Comparison of ENCODE assay signal across 10 mouse cellular contexts in the genomic region with DNA sequence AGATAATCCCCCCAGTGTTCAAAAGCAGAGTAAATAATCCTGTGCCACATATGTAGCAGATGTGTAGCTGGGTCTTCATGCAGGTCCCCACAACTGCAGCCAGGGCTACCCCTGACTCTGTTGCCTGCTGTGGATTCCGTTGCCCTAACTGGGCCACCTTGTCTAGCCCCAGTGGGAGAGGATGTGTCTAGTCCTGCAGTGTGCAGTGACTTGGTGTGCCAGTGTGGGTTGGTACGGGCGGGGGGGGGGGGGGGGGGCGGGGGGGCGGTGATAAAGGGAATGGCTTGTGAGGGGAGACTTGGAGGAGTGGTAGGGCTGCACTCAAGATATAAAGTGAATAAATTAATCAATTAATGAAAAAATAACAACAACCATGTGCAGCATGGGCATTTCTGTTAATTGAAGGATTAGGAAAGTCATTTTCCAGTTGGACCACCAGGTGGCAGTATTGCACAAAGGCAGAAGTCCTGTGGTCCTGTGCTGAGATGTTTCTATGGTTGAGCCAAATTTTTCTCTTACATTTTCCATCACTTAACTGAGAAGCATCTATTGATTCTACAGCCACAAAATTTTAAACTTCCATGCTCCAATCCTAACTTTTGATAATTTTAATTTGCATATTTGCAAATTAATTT. TPM values are rescaled to one million over a fixed set of nuclear protein-coding genes. Genes with fewer than 3 reads are reported as not detected.
DNase-seq lines count a peak whose midpoint lies in the region; ATAC-seq lines count a peak whose summit lies in the region.
"Had no signal": no experiment of that assay in that cellular context is flagged by ENCODE, and none has a peak within 500 bp of the region (broad histone marks: within the 10 kb centered on the region; RNA-seq: fewer than 3 reads in every experiment).

No protein-coding gene starts in this region.

- DNase-seq in intestine, embryonic 14.5 days (ENCODE audit: low spot score): no peak
- peak; percentile 23 for DNase-seq in MEL-GATA-1-ER (ENCODE audit: extremely low read depth, low read depth)
- peak; percentile 74 to 79 for DNase-seq in cerebellum, postnatal 10 days
- peak; percentile 65 for DNase-seq in limb, embryonic 10.5 days (ENCODE audit: low spot score)

- no peaks in the 10 kb centered on the region for H3K36me3 ChIP-seq in intestine, embryonic 14.5 days (ENCODE audit: control insufficient read depth, insufficient read depth, low read length)
- no peaks in the 10 kb centered on the region for H3K36me3 ChIP-seq in intestine, embryonic 15.5 days
- H3K36me3 ChIP-seq in hindbrain, embryonic 12.5 days: no peaks in the 10 kb centered on the region
- H3K36me3 ChIP-seq in limb, embryonic 10.5 days: peaks cover 7% of the 10 kb centered on the region
- no peaks in the 10 kb centered on the region for H3K36me3 ChIP-seq in neural tube, embryonic 12.5 days

- ATAC-seq in intestine, embryonic 14.5 days (replicated peaks; ENCODE audit: low FRiP score, low TSS enrichment, low read depth): peak; percentile 27; the same call in 1 of the 2 replicates
- ATAC-seq in intestine, embryonic 15.5 days: no peak
- peak; percentile 52 for ATAC-seq in hindbrain, embryonic 12.5 days (ENCODE audit: low FRiP score)
- peak; percentile 67 for ATAC-seq in neural tube, embryonic 12.5 days (ENCODE audit: low FRiP score, low read depth)
- ATAC-seq in monocyte, adult 5-6 weeks (replicated peaks; ENCODE audit: insufficient number of reproducible peaks, low FRiP score, low TSS enrichment, poor library complexity, severe bottlenecking): no peak

- H3K9ac ChIP-seq in intestine, embryonic 14.5 days (ENCODE audit: low read length): no peak overlapping the region
- no peak overlapping the region for H3K9ac ChIP-seq in intestine, embryonic 15.5 days
- no peak overlapping the region for H3K9ac ChIP-seq in hindbrain, embryonic 12.5 days
- H3K9ac ChIP-seq in neural tube, embryonic 12.5 days: no peak overlapping the region
- H3K9ac ChIP-seq: embryonic facial prominence, embryonic 13.5 days had no signal

- WGBS in intestine, embryonic 14.5 days: 40% methylated on average over 5 of the region's 5 CpGs
- WGBS in intestine, embryonic 15.5 days: 11% methylated on average over 3 of the region's 5 CpGs
- WGBS in hindbrain, embryonic 12.5 days: 40% methylated on average over 2 of the region's 5 CpGs
- WGBS in limb, embryonic 10.5 days: 58% methylated on average over 2 of the region's 5 CpGs
- 43% methylated on average over 5 of the region's 5 CpGs for WGBS in neural tube, embryonic 12.5 days

- no peaks in the 10 kb centered on the region for H3K9me3 ChIP-seq in intestine, embryonic 14.5 days (ENCODE audit: control insufficient read depth, low read length)
- H3K9me3 ChIP-seq in intestine, embryonic 15.5 days: no peaks in the 10 kb centered on the region
- H3K9me3 ChIP-seq in hindbrain, embryonic 12.5 days (replicated peaks): no peaks in the 10 kb centered on the region
- no peaks in the 10 kb centered on the region for H3K9me3 ChIP-seq in limb, embryonic 10.5 days (replicated peaks)
- H3K9me3 ChIP-seq in neural tube, embryonic 12.5 days: no peaks in the 10 kb centered on the region
- H3K9me3 ChIP-seq: embryonic facial prominence, embryonic 13.5 days; megakaryocyte, embryonic 14.5 days had no signal

- H3K27ac ChIP-seq in intestine, embryonic 14.5 days (ENCODE audit: low read depth): no peak overlapping the region
- no peak overlapping the region for H3K27ac ChIP-seq in intestine, embryonic 15.5 days
- H3K27ac ChIP-seq in hindbrain, embryonic 12.5 days: no peak overlapping the region
- H3K27ac ChIP-seq in limb, embryonic 10.5 days: no peak overlapping the region
- no peak overlapping the region for H3K27ac ChIP-seq in neural tube, embryonic 12.5 days
- H3K27ac ChIP-seq: embryonic facial prominence, embryonic 13.5 days had no signal

- no peak overlapping the region for H3K4me3 ChIP-seq in intestine, embryonic 14.5 days (ENCODE audit: low read depth, low read length)
- H3K4me3 ChIP-seq in intestine, embryonic 15.5 days (replicated peaks): no peak overlapping the region
- H3K4me3 ChIP-seq in hindbrain, embryonic 12.5 days: no peak overlapping the region
- H3K4me3 ChIP-seq in limb, embryonic 10.5 days: no peak overlapping the region
- H3K4me3 ChIP-seq in neural tube, embryonic 12.5 days: no peak overlapping the region
- H3K4me3 ChIP-seq: embryonic facial prominence, embryonic 13.5 days; megakaryocyte, embryonic 14.5 days had no signal

- no peaks in the 10 kb centered on the region for H3K4me1 ChIP-seq in intestine, embryonic 14.5 days (replicated peaks; ENCODE audit: control insufficient read depth, insufficient read depth, low read length)
- no peaks in the 10 kb centered on the region for H3K4me1 ChIP-seq in intestine, embryonic 15.5 days (replicated peaks)
- H3K4me1 ChIP-seq in hindbrain, embryonic 12.5 days: no peaks in the 10 kb centered on the region
- H3K4me1 ChIP-seq in limb, embryonic 10.5 days: no peaks in the 10 kb centered on the region
- H3K4me1 ChIP-seq in neural tube, embryonic 12.5 days: no peaks in the 10 kb centered on the region
- H3K4me1 ChIP-seq: embryonic facial prominence, embryonic 13.5 days had no signal

- H3K4me2 ChIP-seq in intestine, embryonic 14.5 days (ENCODE audit: low read length): no peak overlapping the region
- no peak overlapping the region for H3K4me2 ChIP-seq in intestine, embryonic 15.5 days (replicated peaks)
- H3K4me2 ChIP-seq in hindbrain, embryonic 12.5 days (replicated peaks): no peak overlapping the region
- H3K4me2 ChIP-seq in neural tube, embryonic 12.5 days (replicated peaks): no peak overlapping the region
- H3K4me2 ChIP-seq: embryonic facial prominence, embryonic 13.5 days had no signal

- no peaks in the 10 kb centered on the region for H3K27me3 ChIP-seq in intestine, embryonic 14.5 days (replicated peaks; ENCODE audit: control insufficient read depth, insufficient read depth, low read length)
- H3K27me3 ChIP-seq in intestine, embryonic 15.5 days (replicated peaks): no peaks in the 10 kb centered on the region
- no peaks in the 10 kb centered on the region for H3K27me3 ChIP-seq in hindbrain, embryonic 12.5 days
- H3K27me3 ChIP-seq in limb, embryonic 10.5 days (ENCODE audit: low read depth, poor library complexity, severe bottlenecking): no peaks in the 10 kb centered on the region
- no peaks in the 10 kb centered on the region for H3K27me3 ChIP-seq in neural tube, embryonic 12.5 days (replicated peaks)
- H3K27me3 ChIP-seq: embryonic facial prominence, embryonic 13.5 days; megakaryocyte, embryonic 14.5 days had no signal

RNA-seq across cellular contexts. Expression of gene Mlf1, which starts 21.7 kb away (rescaled TPM):
- 8.8 and 9.2 TPM in 2 replicates for polyA plus RNA-seq in intestine, embryonic 14.5 days (2014; fragmentation: Nextera tagmentation; extraction: Ambion mirVana)
- 6.8 and 9.1 TPM in 2 replicates for polyA plus RNA-seq in intestine, embryonic 15.5 days (2015; fragmentation: Nextera tagmentation; extraction: Ambion mirVana)
- polyA plus RNA-seq in hindbrain, embryonic 12.5 days (2016; fragmentation: Nextera tagmentation; extraction: Ambion mirVana): 39.6 and 44.0 TPM in 2 replicates
- 22.2 and 23.3 TPM in 2 replicates for polyA plus RNA-seq in limb, embryonic 10.5 days (2016; fragmentation: Nextera tagmentation; extraction: Ambion mirVana)
- polyA plus RNA-seq in neural tube, embryonic 12.5 days (2016; fragmentation: Nextera tagmentation; extraction: Ambion mirVana): 17.6 and 19.5 TPM in 2 replicates
- total RNA-seq in monocyte, adult 5-6 weeks (2017): 0.32 to 0.39 TPM in 2 of 3 replicates, not detected in the other

RNA-seq across cellular contexts. Expression of gene Gm17402, which starts 22.7 kb away (rescaled TPM):
- not detected in 2 replicates for polyA plus RNA-seq in intestine, embryonic 14.5 days (2014; fragmentation: Nextera tagmentation; extraction: Ambion mirVana)
- not detected in 2 replicates for polyA plus RNA-seq in intestine, embryonic 15.5 days (2015; fragmentation: Nextera tagmentation; extraction: Ambion mirVana)
- not detected in 2 replicates for polyA plus RNA-seq in hindbrain, embryonic 12.5 days (2016; fragmentation: Nextera tagmentation; extraction: Ambion mirVana)
- not detected in 2 replicates for polyA plus RNA-seq in limb, embryonic 10.5 days (2016; fragmentation: Nextera tagmentation; extraction: Ambion mirVana)
- polyA plus RNA-seq in neural tube, embryonic 12.5 days (2016; fragmentation: Nextera tagmentation; extraction: Ambion mirVana): not detected in 2 replicates
- not detected in 3 replicates for total RNA-seq in monocyte, adult 5-6 weeks (2017)
- polyA plus RNA-seq: embryonic facial prominence, embryonic 13.5 days had no signal

Comparison
In these comparisons a context has a peak if more than half of its experiments do, and no peak if none do; other contexts are left out.
1. ATAC-seq: peak in intestine, embryonic 14.5 days (single experiment), hindbrain, embryonic 12.5 days (single experiment) and neural tube, embryonic 12.5 days (single experiment); none in intestine, embryonic 15.5 days (single experiment) and monocyte, adult 5-6 weeks (single experiment).